Mouse (Mus musculus) inflammation-experienced regulatory T-cells (primary cell): Measurements from ENCODE around the gene Nphp1. TPM values are rescaled to one million over a fixed set of nuclear protein-coding genes. Genes with fewer than 3 reads are reported as not detected.

Experiments used
- polyA plus RNA-seq, 2 experiments: library from polyadenylated mRNA; unstranded; fragments of 100-300 nt; shearing (Covaris generic); gene quantifications; one replicate each; pipeline ENCODE4 v1.2.1; 2017

Gene Nphp1
- 1 to 10 TPM in 1 of 2 experiments, under 1 TPM in 1; 0.69 to 2.0 TPM for polyA plus RNA-seq

DNA sequence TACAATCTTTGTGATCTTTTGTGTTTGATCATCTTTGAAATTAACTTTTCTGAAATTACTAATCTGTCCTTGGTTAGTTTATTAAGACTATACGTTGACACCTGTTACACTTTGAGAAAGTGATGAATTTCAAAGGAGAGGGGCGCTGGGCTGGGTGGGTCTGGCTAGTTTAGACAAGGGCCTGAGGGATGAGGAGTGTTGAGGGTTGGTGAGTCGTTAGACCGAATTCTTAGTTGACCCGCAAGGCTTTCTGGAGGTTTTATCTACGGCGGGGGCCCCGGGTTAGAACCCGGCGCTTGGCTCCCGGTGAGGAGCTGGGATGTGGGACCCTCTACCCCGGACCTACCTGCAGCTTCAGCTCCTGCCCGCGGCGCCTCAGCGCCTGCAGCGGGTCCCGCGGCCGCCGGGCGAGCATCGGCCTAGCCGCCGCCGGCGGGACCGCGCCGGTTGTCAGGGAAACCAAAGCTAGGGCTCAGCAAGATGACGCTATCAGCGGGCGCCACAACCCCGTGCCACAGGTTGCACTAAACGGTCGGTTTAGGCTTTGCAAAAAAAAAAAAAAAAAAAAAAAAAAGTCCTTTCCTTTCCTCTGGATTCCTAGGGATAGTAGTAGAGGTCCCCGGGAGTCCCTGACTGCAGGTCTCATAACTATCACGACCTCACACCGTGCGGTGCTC is at the start of gene Nphp1:
Gene Nphp1, minus strand, starts transcription at position 458 of the 677 bp plus-strand sequence.

DNA sequence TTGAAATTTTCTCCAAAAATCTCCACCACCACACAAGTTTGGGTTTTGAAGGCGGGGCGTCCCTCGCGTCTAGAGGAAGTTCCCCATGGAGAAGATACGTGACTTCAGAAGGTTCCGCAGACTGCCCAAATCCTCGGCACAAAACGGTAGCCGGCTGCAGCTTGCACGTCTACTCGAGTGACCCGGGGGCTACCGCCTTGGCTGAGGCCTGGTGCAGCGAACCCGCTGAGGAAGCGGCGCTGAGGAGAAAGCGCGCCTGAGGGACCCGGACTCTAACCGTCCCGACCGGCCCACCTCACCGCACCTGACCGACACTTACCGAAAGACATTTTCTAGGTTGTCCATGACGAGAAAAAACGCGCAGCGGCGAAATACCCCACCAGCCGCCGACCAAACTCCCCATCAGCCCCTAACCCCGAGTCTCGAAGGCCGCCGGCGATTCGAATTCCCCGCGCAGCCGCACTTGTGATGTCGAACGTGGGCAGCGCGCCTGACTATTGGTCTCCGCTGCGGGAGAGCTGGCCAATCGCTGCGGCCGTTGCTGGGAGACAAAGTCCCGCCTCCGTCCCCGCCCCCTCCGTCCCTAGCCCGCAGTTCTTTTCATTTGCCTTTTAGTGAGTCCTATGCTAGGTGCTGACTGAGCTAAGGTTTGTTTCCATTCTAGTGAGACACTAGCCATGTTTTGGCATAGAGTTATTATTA is 42.9 kb upstream of the Nphp1 start, which contains the start of gene Bub1:
Gene Bub1, minus strand, starts transcription at position 465 of the 702 bp plus-strand sequence.

DNA sequence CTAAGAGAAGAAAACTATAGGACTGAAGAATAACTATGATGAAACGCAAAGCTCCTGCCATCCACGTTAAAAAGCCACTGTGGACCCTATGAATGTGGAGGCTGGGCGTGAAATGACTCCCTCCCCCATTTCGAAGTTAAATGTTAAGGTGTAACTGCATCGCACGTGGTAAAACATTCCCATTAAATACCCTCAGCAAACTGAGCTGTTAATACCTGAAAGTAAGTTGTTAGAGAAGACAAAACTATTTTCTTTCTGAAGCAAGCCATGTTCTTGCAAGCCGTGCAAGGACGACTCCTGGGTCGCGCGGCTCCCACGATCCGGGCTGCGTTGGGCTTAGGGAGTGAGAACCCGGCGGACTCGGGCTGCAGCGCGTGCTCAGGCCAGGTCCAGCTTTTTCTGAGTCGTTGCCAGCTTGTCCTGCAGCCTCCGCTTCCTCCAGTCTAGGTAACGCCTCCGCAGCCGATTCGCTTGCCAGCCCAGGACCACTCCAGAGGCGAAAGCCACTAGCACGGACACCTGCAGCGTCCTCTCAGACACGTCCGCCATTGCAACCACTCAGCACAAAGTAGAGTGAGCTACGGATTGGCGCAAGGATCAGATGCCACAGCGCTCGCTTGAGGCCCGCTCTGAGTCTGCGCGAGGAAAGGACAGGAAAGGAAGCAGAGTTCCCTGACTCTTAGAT is 3.4 kb upstream of the Nphp1 start, which contains the start of gene Mtln:
Gene Mtln, minus strand, starts transcription at position 570 of the 685 bp plus-strand sequence.

DNA sequence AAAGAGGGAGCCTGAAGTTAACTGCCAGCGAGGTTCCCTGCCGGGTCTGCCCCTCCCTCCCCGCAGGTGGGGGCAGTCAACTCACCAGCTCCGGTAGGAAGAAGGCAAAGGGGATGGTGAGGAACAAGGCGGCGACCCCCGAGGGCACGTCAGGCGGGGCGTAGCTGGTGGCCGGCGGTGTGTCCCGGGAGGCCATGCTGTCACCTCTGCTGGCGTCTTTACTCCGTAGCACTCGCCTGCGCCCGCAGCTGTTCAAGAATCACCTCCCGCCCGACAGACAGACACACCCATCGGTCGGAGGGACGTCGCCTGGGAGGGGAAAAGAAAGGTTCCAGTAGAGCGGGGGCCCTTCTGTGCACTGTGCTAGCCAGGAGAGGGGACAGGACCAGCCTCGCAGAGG is 59.0 kb downstream of the Nphp1 start, which contains the start of gene Mall:
Gene Mall, minus strand, starts transcription at position 262 of the 400 bp plus-strand sequence.

Other genes with a start within 250 kb of the Nphp1 start
- gene Prom2, start 247.4 kb downstream of the Nphp1 start, polyA plus RNA-seq = 1 to 10 TPM in 1 of 2 experiments, under 1 TPM in 1; 0.48 to 1.2 TPM
- 1 to 10 TPM; 2.9 to 3.2 TPM for gene Zfp661, start 201.8 kb downstream of the Nphp1 start, polyA plus RNA-seq
- 100 to 1,000 TPM; 123 to 125 TPM for gene Mrps5, start 201.7 kb downstream of the Nphp1 start, polyA plus RNA-seq
- 1 to 10 TPM in 1 of 2 experiments, under 1 TPM in 1; 0.22 to 1.4 TPM for gene Mal, start 132.2 kb downstream of the Nphp1 start, polyA plus RNA-seq
- gene Mall, start 59.0 kb downstream of the Nphp1 start, polyA plus RNA-seq = under 1 TPM in 1 of 2 experiments, not detected in 1; 0.13 TPM
- 10 to 100 TPM; 22.7 to 32.2 TPM for gene Mtln, start 3.6 kb upstream of the Nphp1 start, polyA plus RNA-seq
- gene Bub1, start 43.0 kb upstream of the Nphp1 start, polyA plus RNA-seq = under 1 TPM; 0.33 to 0.58 TPM
- gene Acoxl, start 50.0 kb upstream of the Nphp1 start, polyA plus RNA-seq = 1 to 10 TPM in 1 of 2 experiments, not detected in 1; 1.9 TPM